Mouse (Mus musculus) thymus, adult 2 months (tissue): ENCODE measurements at regions not wholly inside any gene's neighbourhood (a gene's known extent, or its start where the extent isn't known, plus 50 kb on each side); places are given as distances from the start of the nearest gene placed in this dataset.
"Not testable (repeated sequence)": the region's sequence is repeated elsewhere in the genome, so short reads cannot be mapped to it uniquely, and the experiment has no call there.

Experiments used
- DNase-seq: peaks from one replicate; pipeline ENCODE4 v3.0.0; 2021
- H3K27ac ChIP-seq: fragments of 200-500 bp; 2 replicates; pipeline ENCODE4 v1.5.1; 2012; ENCODE audit warnings: low read length, control low read depth; ENCODE audit not compliant: control insufficient read depth, insufficient read depth
- H3K27me3 ChIP-seq: fragments of 200-500 bp; 2 replicates; pipeline ENCODE4 v1.6.1; 2012; ENCODE audit warnings: mild to moderate bottlenecking, low read length, moderate library complexity, mixed read lengths; ENCODE audit not compliant: control insufficient read depth, insufficient read depth
- H3K36me3 ChIP-seq: fragments of 200-500 bp; 2 replicates; pipeline ENCODE4 v1.6.1; 2012; ENCODE audit warnings: mild to moderate bottlenecking, low read length, moderate library complexity; ENCODE audit not compliant: control insufficient read depth, insufficient read depth
- H3K4me1 ChIP-seq: fragments of 200-500 bp; replicated peaks from 2 replicates; pipeline ENCODE4 v1.6.1; 2012; ENCODE audit warnings: low read length; ENCODE audit not compliant: control insufficient read depth, insufficient read depth
- H3K4me3 ChIP-seq: fragments of 200-500 bp; 2 replicates; pipeline ENCODE4 v1.5.1; 2012; ENCODE audit warnings: mild to moderate bottlenecking, low read length, control low read depth, moderate library complexity; ENCODE audit not compliant: control insufficient read depth, insufficient read depth
- CTCF ChIP-seq: fragments of 200-500 bp; IDR thresholded peaks from 2 replicates; pipeline ENCODE4 v1.5.1; 2012; ENCODE audit warnings: mild to moderate bottlenecking, control low read depth, low read length, moderate library complexity, borderline replicate concordance; ENCODE audit not compliant: control insufficient read depth, poor library complexity, insufficient read depth; ENCODE audit errors: extremely low read depth
- POLR2A ChIP-seq: fragments of 200-500 bp; IDR thresholded peaks from 2 replicates; pipeline ENCODE4 v1.6.1; 2012; ENCODE audit warnings: mild to moderate bottlenecking, low read length, control low read depth, moderate library complexity; ENCODE audit not compliant: control insufficient read depth, poor library complexity, insufficient read depth; ENCODE audit errors: extremely low read depth
- WGBS: fragments of 180-500 bp; shearing (Covaris S2); methylation state at CpG from one replicate; pipeline ENCODE4 v1.1.7; 2018; 5-methylcytosine and 5-hydroxymethylcytosine counted together

DNA sequence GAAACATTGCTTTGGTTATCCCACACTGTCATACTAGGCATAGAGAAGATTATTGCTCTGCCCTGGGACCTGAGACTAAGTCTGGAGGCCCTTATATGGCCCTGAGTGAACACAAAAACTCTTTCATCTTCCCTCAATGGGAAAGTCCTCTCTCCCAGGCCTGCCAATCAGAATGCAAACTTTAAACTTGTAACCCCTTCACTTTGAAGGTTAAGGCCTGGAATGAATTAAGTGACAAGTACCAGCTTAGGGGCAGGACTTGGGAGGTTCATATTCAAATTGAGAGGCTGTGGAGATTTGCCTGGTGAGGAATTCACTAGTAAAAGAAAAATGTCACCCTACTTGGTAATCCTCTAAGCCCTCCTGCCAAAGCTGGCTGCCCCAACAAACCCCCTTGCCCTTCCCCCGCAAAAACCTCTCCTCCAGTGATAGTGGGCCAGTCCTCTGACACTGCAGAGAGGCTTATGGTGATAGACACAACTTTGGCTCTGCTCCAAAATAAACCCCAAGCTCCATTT is 120.4 kb upstream of the Thpo start:
- Histone ChIP-seq H3K27me3 (no peaks in the 10 kb centered on the region), H3K27ac (no peak overlapping the region), H3K36me3 (no peaks in the 10 kb centered on the region), H3K4me3 (no peak overlapping the region), H3K4me1 (no peaks in the 10 kb centered on the region)
- 73% methylated on average over 1 of the region's 1 CpGs for WGBS
- TF ChIP-seq POLR2A = no peak
- TF ChIP-seq CTCF = no peak
- no peak for DNase-seq

DNA sequence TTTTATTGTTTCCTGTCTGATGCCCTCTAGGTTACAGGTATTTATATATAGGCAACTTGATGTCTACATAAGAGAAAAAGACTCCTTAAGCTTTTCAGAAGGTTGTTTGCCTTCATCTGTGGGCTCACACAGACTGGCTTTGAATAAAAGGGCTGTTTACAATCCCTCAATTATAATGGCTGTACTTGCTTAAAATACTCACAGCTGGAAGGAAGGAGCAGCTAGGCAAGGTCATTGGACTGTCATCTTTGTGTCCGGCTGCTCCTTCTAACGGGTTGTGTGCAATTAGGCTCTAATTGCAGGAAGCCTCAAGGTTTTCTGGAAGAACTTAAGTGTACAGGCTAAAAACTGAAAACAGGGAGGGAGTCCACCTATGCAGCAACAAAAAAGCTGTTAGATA is 103.8 kb upstream of the Thpo start:
- H3K27me3 ChIP-seq = no peaks in the 10 kb centered on the region
- no peak overlapping the region for H3K4me3 ChIP-seq
- no peak for DNase-seq
- no peak overlapping the region for H3K27ac ChIP-seq
- no peak for TF ChIP-seq CTCF
- no peak for TF ChIP-seq POLR2A
- 69% methylated on average over 2 of the region's 2 CpGs for WGBS
- H3K36me3 ChIP-seq = no peaks in the 10 kb centered on the region
- no peaks in the 10 kb centered on the region for H3K4me1 ChIP-seq

DNA sequence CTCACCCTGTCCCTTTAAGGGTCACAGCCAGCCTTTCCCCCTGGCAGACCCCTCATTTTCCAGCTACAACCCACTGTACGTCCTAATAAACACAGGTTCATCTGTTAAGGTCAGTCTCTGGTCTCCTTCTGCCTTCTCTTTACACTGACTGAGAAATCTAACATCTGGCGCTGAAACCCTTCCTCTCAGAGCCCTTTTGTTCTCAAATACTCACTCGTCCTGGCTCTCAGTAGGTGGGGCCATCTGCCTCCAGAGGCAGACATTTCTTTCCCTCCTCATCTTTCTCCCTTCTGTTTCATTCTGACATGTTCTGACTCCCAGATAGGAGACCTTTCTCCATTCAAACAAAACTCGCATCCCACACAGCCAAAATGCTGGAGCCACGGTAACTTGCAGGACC is 102.6 kb upstream of the Thpo start:
- H3K27ac ChIP-seq = no peak overlapping the region
- 84% methylated on average over 5 of the region's 5 CpGs for WGBS
- no peaks in the 10 kb centered on the region for H3K36me3 ChIP-seq
- TF ChIP-seq POLR2A (no peak), CTCF (no peak)
- no peaks in the 10 kb centered on the region for H3K27me3 ChIP-seq
- no peak overlapping the region for H3K4me3 ChIP-seq
- H3K4me1 ChIP-seq = no peaks in the 10 kb centered on the region
- DNase-seq = no peak

DNA sequence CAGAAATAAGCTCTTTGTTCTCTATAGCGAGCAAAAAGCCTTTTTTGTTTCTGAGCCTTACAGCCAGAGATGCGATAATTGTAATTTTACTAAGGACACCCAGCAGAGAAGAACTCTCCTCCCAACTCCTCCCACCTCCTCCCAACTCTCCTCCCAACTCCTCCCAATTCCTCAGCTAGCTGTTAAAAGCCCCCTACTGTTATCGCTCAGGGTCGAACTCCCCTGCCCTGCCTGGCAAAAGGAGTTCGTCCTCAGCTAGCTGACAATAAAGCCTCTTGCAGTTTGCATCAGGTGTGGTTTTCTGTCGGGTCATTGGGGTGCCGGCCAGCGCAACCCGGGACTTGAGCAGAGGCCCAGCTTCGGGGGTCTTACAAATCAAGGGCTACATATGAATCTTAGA is 99.5 kb upstream of the Thpo start:
- not testable (repeated sequence) for H3K27ac ChIP-seq, H3K27me3 ChIP-seq, H3K4me1 ChIP-seq, H3K4me3 ChIP-seq, DNase-seq, H3K36me3 ChIP-seq
- WGBS = 91% methylated on average over 10 of the region's 10 CpGs

DNA sequence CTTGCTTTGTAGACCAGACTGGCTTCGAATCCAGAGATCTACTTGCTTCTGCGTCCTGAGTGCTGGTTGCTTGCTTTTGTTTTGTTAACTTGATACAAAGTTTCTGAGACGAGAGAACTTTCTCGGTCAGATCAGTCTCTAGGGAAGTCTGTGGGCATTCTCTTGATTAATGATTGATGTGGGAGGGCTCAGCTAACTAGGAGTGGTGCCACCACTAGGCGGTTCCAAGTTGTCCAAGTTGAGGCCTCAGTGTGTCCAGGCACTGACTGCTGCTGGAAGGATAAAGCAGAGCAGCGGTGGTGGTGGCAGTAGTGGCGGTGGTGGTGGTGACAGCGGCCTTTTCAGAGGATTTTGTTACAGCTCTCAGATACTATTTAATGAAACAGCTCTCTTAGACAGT is 99.0 kb upstream of the Thpo start:
- H3K4me3 ChIP-seq = no peak overlapping the region
- TF ChIP-seq POLR2A (no peak), CTCF (no peak)
- peaks cover 9% of the 10 kb centered on the region for H3K4me1 ChIP-seq
- H3K27me3 ChIP-seq = no peaks in the 10 kb centered on the region
- DNase-seq = no peak
- H3K27ac ChIP-seq = no peak overlapping the region
- 93% methylated on average over 8 of the region's 8 CpGs for WGBS
- H3K36me3 ChIP-seq = no peaks in the 10 kb centered on the region

DNA sequence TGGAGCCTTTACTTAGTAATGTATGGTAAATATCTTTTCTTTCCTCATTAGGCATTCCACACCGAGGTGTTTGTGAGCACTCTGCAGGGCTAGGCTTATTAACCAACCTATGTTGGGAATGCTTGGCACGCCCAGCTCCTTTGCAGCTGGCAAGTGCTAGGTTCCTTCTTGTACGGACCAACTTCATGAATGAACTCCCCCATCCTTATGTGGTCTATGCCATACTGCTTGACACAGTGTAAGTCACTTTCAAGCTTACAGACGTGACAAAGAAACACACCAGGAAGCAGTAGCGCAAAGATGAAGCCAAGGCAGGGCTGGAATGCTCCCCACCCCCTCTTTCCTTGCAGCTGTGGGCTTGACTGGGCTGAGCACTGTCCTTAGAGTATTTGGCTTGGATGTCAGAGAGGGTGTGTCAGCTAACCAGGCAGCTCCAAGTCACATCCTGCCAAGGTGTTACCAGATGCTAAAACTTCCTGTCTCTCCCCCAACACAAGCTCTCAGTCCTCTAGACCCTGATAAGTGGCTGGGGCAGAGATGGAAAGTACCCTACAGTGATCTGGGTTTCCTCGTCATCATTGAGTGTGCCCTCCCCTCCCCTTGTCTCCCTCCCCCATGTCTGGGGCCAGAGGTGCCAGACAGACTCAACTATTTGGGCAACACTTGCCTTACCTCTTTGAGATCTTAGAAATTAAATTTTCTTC is 95.6 kb upstream of the Thpo start:
- no peaks in the 10 kb centered on the region for H3K36me3 ChIP-seq
- 53% methylated on average over 6 of the region's 6 CpGs for WGBS
- no peak for DNase-seq
- H3K4me3 ChIP-seq = no peak overlapping the region
- no peaks in the 10 kb centered on the region for H3K27me3 ChIP-seq
- TF ChIP-seq POLR2A = no peak
- no peak for TF ChIP-seq CTCF
- no peak overlapping the region for H3K27ac ChIP-seq
- H3K4me1 ChIP-seq = peaks cover 9% of the 10 kb centered on the region
